Mouse (Mus musculus): ENCODE measurements at regions not wholly inside any gene's neighbourhood (a gene's known extent, or its start where the extent isn't known, plus 50 kb on each side); places are given as distances from the start of the nearest gene placed in this dataset.

DNA sequence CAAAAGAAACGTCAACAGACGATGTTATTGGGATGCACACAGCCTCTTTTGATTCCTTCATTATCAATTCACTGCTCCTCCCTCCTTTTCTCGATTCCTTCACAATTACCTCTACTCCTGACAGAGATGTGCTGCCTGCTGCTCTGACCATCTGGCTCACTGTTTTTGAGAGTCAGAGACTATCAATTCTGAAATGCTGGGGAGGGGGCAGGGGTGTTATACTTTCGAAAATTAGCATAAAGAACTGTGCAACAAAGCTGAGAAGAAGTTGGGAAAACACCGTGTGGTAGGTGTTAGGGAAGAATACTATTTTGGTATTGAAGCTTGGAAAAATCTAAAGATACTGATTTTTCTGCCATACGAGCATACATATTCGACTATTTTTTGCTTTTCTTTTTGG is 96.4 kb downstream of the Nedd1 start:
- no peak for DNase-seq (ENCODE audit: low spot score)

DNA sequence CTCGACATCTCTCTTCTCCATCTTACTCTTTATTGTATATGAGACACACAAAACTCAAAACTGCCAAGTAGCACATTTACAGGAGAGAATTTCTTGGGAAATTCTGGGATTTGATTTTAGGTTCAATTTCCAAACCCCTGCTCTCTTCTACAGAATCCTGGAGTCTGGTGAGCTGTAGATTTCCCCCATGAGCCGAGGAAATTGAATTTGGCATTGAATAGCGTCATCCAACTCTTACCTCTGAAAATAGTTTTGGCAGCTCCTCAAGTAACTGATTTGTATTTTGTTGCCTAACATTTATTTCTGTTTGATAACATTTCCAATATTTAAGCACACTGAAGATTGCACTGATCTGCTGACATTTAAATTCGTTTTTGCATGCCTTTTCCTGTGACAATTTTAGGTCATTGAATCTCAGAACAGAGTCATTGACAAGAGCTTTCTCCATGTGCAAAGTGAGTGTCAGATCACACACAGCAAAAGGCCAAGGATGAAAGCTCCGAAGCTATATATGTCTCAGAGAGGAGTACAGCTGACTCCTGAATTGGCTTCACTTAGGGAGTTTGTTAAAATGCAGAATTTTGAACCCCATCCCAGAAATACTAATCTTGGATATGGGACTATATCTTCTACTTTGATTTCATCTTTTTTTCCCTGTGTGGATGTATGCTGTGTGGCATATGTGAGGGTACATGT is 106.4 kb downstream of the Nedd1 start:
- DNase-seq (ENCODE audit: low spot score): no peak

GRCm38 (mm10) chr10:92614341-92614740 is 107.9 kb downstream of the Nedd1 start:
- no peak for DNase-seq (ENCODE audit: low spot score)

DNA sequence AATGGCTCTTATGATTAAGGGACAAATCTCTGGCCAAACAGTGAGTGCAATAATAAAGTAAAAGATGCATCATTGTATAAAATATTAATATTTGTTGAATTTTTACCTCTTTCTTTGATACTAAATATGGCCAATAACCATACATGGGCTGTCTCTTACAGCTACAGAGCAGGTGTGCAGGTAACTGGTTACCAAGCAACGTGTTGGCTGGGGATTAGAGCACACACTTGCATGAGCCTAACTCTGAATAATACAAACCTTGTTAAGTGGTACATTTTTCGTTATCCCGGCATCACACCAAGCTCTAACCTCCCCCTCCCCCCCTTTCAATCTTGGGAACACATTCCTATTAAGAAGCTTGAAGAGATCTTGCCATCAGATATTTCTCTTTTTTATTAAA is 111.2 kb downstream of the Nedd1 start:
- DNase-seq (ENCODE audit: low spot score): no peak

DNA sequence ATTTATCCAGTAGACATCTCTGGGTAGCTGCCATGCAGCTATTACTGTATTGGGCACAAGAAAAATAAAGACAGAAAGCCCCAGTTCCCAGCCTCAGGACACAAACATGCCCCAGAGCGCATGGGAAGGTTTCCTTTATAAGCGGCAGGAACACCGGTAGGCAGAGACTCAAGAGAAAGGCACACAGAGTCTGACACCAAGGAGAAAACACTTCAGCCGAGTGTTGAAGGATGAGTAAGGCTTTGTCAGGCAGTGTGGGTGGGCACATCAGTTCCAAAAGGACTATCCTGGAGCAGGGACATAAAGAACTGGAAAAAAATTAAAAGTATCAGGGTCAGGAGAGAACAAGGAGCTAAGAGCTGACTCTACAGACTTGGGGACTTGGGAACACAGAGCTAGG is 115.5 kb downstream of the Nedd1 start:
- DNase-seq (ENCODE audit: low spot score): no peak

DNA sequence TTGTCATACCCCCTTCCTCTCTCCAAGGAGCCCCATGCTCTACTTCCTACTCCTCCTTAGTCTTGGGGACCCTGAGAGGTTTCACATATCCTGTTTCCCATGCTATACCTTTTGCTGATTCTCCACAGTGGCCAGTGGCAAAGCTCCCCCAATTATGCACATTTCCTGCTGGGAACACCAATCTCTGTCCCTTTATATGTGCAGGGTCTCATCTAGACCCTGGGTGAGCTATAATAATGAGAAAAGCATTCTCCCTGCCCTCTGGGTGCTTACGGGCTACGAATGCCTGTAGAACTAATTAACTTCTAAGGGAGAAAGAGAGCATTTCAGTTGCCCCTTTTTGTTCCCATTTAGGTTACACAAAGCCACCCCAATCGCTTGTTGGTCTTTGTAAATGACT is 116.6 kb downstream of the Nedd1 start:
- no peak for DNase-seq (ENCODE audit: low spot score)

- no peak for DNase-seq (ENCODE audit: low spot score)
These were observed 122.1 kb downstream of the Nedd1 start for GRCm38 (mm10) chr10:92600116-92600515.

DNA sequence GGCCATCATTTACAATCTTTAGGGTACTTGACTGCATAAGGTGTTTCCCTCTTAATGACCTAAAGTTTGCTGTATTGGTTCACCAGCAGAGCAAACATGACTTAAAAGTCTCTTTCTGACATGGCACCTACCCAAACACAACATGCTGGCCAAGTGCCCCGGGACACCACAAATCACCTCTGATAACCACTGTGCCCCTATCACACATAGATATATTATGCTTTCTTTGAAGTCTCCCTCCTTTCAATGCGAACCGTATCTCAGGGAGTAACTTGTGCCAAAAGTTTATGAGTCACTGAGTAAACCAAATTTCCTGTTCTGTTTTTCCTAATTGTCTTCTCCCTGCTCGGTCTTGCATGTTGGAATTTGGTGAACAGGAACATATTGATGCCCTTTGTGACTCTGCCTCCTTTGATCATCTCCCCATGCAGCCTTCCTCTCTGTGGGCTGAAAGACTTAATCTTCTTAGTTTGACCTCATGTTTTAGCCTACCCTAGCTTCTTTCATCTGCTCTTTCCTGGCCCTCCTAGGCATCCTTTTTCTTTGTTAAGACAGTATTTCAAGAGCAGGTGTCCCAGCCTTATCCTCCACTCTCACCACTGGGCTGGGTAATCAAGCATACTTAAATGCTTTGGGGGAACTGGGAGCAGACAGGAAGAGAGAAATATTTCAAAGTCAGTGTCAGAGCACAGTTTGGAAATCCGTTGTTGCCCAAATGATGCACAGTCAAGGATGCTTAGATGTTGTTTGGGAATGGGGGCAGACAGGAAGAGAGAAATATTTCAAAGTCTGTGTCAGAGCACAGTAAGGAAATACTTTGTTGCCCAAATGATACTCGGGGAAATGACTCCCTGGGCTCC is 126.5 kb downstream of the Nedd1 start:
- no peak for DNase-seq (ENCODE audit: low spot score)

- DNase-seq (ENCODE audit: low spot score): no peak
These were observed 128.2 kb downstream of the Nedd1 start for GRCm38 (mm10) chr10:92593947-92594460.

- DNase-seq (ENCODE audit: low spot score): no peak
These were observed 143.3 kb downstream of the Nedd1 start for GRCm38 (mm10) chr10:92578872-92579271.

DNA sequence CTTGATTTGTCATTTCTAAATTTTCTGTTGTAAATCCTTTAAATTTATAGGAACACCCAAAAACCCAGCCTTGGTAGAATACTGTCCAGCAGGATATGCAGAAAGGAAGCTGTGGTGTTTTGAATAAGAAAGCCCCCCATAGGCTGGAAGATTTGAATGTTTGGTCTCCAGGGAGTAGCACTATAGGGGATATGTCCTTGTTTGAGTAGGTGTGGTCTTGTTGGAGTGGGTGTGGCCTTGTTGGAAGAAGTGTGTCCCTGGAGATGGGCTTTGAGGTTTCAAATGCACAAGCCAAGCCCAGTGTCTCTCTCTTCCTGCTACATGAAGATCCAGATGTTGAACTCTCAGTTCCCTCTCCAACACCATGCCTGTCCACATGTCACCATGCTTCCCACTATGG is 151.7 kb downstream of the Nedd1 start:
- DNase-seq (ENCODE audit: low spot score): no peak

- no peak for DNase-seq (ENCODE audit: low spot score)
These were observed 164.8 kb downstream of the Nedd1 start for GRCm38 (mm10) chr10:92557463-92557862.

DNA sequence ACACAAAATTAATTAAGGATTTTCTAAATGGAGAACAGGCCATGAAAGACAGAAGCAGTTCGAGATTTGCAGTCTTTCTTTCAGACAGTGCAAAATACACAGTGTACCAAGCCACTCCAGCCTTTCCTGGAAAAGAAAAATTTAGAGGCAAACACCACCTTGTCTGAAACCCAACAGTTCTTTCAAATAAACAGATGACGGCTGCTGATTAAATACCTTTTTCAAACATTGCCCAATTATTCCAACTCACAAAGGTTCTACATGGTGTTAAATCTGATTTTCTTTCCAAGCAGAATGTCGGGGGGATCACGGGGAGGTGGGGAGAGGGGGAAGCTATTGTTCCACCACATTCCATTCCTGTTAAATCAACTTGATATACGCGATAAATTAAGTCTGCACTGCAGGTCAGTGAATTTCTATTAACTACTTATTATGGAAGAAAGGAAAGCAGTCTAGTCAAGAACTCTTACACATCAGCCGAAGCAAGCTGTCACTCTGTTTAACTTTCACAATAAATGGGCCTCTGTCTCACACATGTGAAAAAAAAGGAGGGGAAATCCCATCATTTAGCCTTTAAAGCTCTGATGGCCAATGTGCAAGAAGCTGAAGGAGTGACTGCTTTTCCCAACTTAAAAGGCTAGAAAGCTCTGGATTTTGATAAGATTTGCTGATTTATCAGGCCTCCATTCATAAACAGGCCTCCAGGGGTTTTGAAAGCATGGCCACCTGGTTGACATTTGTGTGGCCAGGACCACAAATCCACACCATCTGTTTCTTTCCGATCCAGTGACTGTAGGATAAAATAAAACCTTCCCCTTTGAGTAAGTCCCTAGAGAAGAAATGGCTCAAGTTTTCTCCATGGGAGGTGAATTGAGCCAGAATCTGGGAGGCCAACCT is 165.4 kb downstream of the Nedd1 start:
- DNase-seq (ENCODE audit: low spot score): no peak

- DNase-seq (ENCODE audit: low spot score): no peak
These were observed 166.3 kb downstream of the Nedd1 start for GRCm38 (mm10) chr10:92555727-92556525.

DNA sequence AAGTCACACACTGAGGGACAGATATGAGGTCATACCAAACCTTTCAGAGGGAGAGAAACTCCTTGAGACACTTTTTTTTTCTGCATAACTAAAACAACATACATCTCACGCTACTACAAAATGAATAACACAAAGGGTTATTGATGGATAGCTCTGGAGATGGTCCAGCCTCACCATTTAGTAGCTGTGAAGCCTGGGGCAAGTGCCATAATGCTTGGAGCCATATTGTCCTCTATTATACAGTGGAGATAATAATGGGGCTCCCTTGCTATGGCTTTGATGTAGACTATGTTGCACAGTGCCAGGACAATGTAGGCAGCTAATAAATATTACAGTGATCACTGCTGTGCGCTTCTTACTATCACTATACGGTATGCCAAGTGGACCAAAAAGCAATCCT is 168.3 kb downstream of the Nedd1 start:
- no peak for DNase-seq (ENCODE audit: low spot score)

GRCm38 (mm10) chr10:92548875-92549586 is 173.2 kb downstream of the Nedd1 start:
- no peak for DNase-seq (ENCODE audit: low spot score)

- no peak for DNase-seq (ENCODE audit: low spot score)
These were observed 183.8 kb downstream of the Nedd1 start for GRCm38 (mm10) chr10:92538433-92538832.

- DNase-seq (ENCODE audit: low spot score): no peak
These were observed 205.3 kb downstream of the Nedd1 start for GRCm38 (mm10) chr10:92516886-92517285.

GRCm38 (mm10) chr10:92511769-92512168 is 210.5 kb downstream of the Nedd1 start:
- DNase-seq (ENCODE audit: low spot score): no peak

- DNase-seq (ENCODE audit: low spot score): no peak
These were observed 211.5 kb downstream of the Nedd1 start for GRCm38 (mm10) chr10:92510677-92511076.
